Mouse (Mus musculus): ENCODE data around the gene F8. TPM values are rescaled to one million over a fixed set of nuclear protein-coding genes. Genes with fewer than 3 reads are reported as not detected.

Gene F8
- polyA plus RNA-seq, 1 experiment from 2014 or later = 0.69 TPM

DNA sequence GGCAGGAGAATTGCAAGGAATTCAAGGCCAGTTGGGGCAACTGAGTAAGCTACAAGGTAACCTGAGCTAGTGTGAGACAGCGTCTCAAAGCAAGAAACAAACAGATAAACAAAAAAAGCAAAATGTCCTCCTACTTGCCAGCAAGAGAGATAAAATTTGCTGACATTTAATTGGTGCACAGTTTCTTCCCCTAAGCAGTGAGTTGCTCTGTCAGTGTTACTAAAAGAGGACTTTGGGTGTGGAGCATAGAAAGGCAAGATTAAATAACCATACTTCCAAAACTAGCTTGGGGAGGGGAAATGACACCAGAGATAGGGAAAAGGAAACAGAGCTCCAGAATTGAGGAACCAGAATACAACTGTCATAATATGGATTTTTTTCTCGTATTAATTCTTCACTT lies 252.9 kb downstream of the F8 start:
- DNase-seq (ENCODE audit: extremely low spot score, low spot score) = no peak
- H3K27ac ChIP-seq = no peak overlapping the region
- no peaks in the 10 kb centered on the region for H3K9me3 ChIP-seq
- H3K4me1 ChIP-seq = peaks cover 5% of the 10 kb centered on the region; the same call in 1 of the 2 replicates
- no peaks in the 10 kb centered on the region for H3K27me3 ChIP-seq (ENCODE audit: poor library complexity, severe bottlenecking)
- 70% methylated on average over 2 of the region's 2 CpGs for WGBS
- H3K36me3 ChIP-seq (replicated peaks) = peaks cover 11% of the 10 kb centered on the region; the same call in 1 of the 2 replicates
- no peak overlapping the region for H3K4me3 ChIP-seq

- peaks cover 11% of the 10 kb centered on the region; the same call in 1 of the 2 replicates for H3K36me3 ChIP-seq (replicated peaks)
- no peak overlapping the region for H3K4me3 ChIP-seq
- no peaks in the 10 kb centered on the region for H3K27me3 ChIP-seq (ENCODE audit: poor library complexity, severe bottlenecking)
- no peaks in the 10 kb centered on the region for H3K9me3 ChIP-seq
- H3K27ac ChIP-seq = no peak overlapping the region
- DNase-seq (ENCODE audit: extremely low spot score, low spot score) = no peak
- H3K4me1 ChIP-seq = peaks cover 5% of the 10 kb centered on the region; the same call in 1 of the 2 replicates
Observed at GRCm38 (mm10) chrX:75128333-75128980, 254.0 kb downstream of the F8 start.

- Histone ChIP-seq H3K36me3 (replicated peaks) (peaks cover 11% of the 10 kb centered on the region; the same call in 1 of the 2 replicates), H3K27ac (no peak overlapping the region), H3K27me3 (ENCODE audit: poor library complexity, severe bottlenecking) (no peaks in the 10 kb centered on the region), H3K4me1 (peaks cover 5% of the 10 kb centered on the region; the same call in 1 of the 2 replicates), H3K4me3 (no peak overlapping the region), H3K9me3 (no peaks in the 10 kb centered on the region)
- DNase-seq (ENCODE audit: extremely low spot score, low spot score) = no peak
Observed at GRCm38 (mm10) chrX:75126893-75127292, 255.5 kb downstream of the F8 start.

DNA sequence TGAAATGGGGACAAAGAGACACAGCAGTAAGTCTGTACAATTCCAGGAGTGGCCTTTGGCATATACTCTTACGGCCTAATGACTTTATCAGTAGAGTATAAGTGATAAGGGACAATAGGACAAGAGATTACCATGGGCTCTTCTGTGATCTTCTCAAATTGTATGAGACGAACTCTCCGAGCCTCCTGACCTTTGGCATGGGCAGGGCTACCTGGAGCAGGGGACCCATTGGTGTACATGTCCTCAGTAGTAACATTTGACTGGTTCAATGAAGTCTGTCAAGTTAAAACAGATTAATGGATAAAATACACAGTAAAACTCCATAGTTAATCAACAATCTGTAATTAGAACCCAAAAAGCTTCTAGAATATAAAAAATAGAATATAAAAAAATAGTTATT lies 256.8 kb downstream of the F8 start:
- peaks cover 11% of the 10 kb centered on the region; the same call in 1 of the 2 replicates for H3K36me3 ChIP-seq (replicated peaks)
- WGBS = 92% methylated on average over 3 of the region's 3 CpGs
- no peak for DNase-seq (ENCODE audit: extremely low spot score, low spot score)
- H3K9me3 ChIP-seq = no peaks in the 10 kb centered on the region
- no peaks in the 10 kb centered on the region for H3K27me3 ChIP-seq (ENCODE audit: poor library complexity, severe bottlenecking)
- H3K27ac ChIP-seq = no peak overlapping the region
- peaks cover 5% of the 10 kb centered on the region; the same call in 1 of the 2 replicates for H3K4me1 ChIP-seq
- H3K4me3 ChIP-seq = no peak overlapping the region

Other genes with a start within 250 kb of the F8 start
- not detected in 2 replicates for gene Smim9, start 218.8 kb downstream of the F8 start, polyA plus RNA-seq (2016; fragmentation: Nextera tagmentation; extraction: Ambion mirVana)
- gene Fundc2, start 216 bp downstream of the F8 start, polyA plus RNA-seq (2016; fragmentation: Nextera tagmentation; extraction: Ambion mirVana) = 29.4 and 29.7 TPM in 2 replicates
- gene Cmc4, start 34.0 kb upstream of the F8 start, polyA plus RNA-seq (2016; fragmentation: Nextera tagmentation; extraction: Ambion mirVana) = 14.7 and 15.9 TPM in 2 replicates
- gene Mtcp1, start 34.0 kb upstream of the F8 start, polyA plus RNA-seq (2016; fragmentation: Nextera tagmentation; extraction: Ambion mirVana) = 9.1 and 9.3 TPM in 2 replicates
- gene Brcc3, start 34.0 kb upstream of the F8 start, polyA plus RNA-seq (2016; fragmentation: Nextera tagmentation; extraction: Ambion mirVana) = 75.7 and 84.5 TPM in 2 replicates
- gene Vbp1, start 131.7 kb upstream of the F8 start, polyA plus RNA-seq (2016; fragmentation: Nextera tagmentation; extraction: Ambion mirVana) = 200 and 201 TPM in 2 replicates
- 10.2 and 11.7 TPM in 2 replicates for gene Rab39b, start 195.6 kb upstream of the F8 start, polyA plus RNA-seq (2016; fragmentation: Nextera tagmentation; extraction: Ambion mirVana)